Mouse (Mus musculus) lung, postnatal 14 days (tissue): ENCODE data around the gene Gm28048.

Source experiments
- DNase-seq: peaks from one replicate; pipeline ENCODE4 v3.0.0; 2021

Gene Gm28048

DNA sequence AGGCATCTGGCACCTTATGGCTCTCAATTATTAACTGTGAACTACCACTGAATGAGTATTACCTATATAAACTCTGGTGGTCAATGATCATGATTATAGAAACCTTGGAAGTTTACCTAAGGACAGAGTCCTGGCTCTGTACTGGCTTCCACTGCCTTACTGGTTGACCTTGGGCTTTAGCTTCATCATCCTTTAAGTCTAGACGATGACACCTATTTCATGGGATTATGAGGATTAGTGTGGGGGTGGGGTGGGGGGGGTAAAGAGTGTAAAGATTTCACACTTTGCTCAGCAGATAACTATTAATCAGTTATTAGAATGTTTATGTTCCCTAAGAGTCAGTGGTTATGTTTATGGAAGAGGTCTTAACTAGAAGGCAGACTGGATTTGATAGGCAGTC, 7.9 kb upstream of the Gm28048 start:
- DNase-seq: no peak

DNA sequence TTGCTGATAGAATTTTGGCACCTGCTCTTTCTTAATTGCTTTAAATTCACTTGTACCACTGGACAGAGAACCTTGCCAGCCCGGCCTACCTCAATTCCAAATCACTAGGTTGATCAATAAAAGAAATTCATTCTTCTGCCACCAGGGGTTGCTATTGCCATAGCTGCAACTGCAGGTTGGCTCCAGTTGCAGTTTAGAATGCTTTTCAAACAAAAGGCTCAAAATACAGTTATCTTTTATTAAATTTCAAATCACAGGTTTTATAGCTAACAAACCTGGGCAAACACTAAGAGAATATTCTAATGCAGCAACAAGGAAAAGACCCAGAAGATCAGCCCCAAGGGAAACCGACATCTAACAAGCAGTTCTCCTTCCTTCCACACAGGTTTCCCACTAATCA, 5.5 kb upstream of the Gm28048 start:
- DNase-seq: peak; percentile 65

DNA sequence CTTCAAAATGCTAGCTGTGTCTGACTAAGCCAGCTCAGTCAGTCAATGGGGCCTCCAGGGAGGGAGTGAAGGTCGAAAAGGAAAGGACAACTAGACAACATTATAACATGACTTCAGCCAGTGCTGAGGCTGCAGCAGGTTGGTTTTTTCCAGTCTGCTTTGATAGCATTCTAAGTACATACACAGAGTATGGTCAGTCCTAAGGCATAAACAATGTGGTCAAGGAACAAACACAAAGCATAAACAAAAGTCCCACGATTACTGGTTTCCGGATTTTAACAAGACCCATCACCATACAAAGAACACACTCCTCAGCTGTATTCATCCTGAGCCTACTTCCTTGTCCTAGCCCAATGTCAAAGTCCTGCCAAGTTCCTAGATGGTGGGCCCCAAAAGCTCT, 3.6 kb upstream of the Gm28048 start:
- DNase-seq: no peak

DNA sequence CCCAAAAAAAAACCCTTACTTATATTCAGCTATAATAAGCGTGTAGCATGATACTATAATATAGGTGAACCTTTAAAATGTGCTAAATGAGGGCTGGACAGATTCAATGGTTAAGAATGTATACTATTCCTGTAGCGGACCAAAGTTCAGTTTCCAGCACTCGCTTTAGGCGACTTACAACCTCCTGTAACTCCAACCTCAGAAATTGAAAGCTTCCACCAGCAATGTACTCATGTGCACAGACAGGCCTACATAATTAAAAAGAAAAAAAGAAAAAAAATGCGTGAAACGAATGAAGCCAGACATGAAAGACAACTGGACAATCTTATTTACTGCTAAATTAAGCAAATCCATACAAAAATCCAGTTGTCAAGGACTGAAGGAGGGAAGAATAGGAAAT, 956 bp upstream of the Gm28048 start:
- no peak for DNase-seq

DNA sequence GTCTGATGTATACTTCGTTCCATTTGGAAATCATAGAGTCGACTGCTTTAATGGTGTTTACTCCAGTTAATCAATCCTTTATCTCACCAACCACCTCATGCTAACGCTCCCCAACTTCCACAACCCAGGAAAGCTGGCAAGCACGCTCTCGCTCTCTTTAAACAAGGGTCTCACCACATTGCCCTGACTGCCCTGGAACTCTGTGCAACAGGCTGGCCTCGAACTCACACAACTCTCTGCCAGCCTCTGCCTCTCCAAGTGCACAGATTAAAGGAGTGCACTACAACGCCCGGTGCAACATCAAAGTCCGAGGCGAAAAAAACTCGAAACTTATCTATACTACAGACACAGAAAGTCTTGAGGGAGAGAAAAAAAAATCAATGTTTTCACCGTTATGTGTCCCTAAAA, 343 bp downstream of the Gm28048 start:
- DNase-seq: peak; percentile 12

DNA sequence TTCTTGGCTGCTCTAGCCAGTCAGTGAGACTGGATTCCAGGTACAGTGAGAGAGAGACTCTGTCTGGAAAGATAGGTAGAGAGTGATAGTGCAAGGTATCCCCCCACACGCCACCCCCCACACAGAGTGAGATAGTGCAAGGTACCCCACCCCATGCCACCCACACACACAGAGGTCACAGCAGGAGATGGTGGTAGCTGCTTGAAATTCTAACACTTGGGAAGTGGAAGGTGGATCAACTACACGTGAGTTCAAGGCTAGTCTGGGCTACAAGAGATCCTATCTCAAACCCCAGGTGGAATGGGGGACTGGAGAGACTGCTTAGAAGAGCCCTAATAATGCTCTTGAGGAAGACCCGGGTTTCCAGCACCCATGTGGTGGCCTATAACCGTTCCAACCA, 849 bp downstream of the Gm28048 start:
- no peak for DNase-seq

DNA sequence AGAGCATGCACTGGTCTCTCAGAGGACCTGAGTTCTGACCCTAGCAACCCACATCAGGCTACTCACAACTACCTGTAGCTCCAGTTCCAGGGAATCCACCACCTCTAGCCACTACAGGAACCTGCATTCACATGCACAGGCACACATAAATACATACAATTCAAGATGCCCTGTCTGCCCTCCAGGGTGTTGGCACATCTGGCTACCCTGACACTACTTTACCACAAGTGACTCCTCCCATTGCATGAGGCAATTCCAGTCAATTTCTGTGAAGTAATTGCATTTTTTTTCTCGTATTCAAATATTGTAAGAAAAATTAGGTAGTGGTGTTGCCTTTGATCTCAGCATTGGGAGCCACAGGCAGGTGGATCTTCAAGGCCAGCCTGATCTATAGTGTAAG, 2.7 kb downstream of the Gm28048 start:
- no peak for DNase-seq

DNA sequence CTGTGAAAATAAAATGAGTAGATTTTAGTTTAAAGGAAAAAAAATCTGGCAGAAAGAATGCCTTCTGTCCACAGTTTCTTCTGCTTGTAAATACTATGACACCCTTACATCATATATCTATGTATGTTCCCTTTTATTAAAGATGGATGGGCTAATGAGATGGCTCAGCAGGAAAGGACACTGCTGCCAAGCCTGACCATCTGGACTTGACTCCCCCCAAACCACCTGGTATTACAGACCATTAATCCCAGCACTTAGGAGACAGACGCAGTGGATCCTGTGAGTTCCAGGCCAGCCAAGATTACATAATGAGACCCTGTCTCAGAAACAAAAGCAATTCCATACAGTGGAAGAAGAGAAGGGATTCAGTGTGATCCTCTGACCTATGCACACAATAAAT, 3.2 kb downstream of the Gm28048 start:
- no peak for DNase-seq

DNA sequence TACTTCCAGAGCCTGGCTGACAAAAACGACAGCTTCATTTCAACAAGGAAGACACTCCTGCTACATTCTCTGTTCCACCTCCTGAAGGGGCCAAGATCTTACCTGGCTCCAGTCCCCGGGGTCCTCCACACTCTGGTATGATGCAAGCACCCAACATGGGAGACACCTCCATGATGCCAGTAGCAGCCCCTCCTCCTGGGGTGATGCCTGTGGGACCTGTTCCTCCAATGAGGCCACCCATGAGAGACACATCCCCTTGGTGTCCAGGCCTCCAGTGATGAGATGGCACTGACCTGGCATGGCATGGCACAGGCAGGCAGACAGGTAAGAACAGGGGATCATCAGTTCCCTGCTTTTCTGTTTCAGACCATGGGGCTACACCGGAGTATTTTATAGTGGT, 3.7 kb downstream of the Gm28048 start:
- DNase-seq: no peak

DNA sequence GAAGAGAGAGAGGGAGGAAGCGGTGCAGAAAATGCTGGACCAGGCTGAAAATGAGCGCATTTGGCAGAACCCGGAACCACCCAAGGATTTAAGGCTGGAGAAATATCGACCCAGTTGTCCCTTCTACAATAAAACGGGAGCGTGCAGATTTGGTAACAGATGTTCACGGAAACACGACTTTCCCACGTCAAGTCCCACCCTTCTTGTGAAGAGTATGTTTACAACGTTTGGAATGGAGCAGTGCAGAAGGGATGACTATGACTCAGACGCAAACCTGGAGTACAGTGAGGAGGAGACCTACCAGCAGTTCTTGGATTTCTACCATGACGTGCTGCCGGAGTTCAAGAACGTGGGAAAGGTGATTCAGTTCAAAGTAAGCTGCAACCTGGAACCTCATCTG, 8.3 kb downstream of the Gm28048 start:
- DNase-seq: peak; percentile 7

DNA sequence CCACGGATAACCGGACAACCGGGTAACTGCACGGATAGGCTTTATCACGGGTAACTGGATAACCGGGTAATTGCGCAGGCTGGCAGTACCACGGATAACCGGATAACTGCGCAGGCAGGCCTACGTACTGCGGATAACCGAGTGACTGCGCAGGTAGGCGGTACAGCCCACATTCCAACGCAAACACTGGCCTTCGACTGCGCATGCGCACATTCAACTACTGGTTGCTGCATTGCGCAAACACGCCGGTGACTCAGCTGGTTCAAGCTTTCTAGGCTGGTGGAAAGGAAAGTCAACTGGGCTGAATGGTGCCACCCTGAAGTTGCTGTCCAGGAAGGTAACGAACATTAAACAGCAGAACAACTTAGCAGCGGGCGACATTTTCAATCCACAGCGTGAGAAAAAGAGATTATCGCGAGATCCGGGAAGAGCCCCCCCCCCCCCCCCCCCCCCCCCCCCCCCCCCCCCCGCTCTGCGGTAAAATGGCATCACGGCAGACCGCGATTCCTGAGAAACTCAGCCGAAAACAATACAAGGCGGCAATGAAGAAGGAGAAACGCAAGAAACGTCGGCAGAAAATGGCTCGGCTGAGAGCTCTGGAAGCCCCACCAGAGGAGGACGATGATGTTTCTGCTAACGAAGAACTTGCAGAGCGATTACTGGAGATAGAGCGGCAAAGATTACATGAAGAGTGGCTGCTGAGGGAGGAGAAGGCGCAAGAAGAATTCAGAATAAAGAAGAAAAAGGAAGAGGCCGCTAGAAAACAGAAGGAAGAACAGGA, 9.0 kb downstream of the Gm28048 start:
- peak; percentile 87 for DNase-seq

DNA sequence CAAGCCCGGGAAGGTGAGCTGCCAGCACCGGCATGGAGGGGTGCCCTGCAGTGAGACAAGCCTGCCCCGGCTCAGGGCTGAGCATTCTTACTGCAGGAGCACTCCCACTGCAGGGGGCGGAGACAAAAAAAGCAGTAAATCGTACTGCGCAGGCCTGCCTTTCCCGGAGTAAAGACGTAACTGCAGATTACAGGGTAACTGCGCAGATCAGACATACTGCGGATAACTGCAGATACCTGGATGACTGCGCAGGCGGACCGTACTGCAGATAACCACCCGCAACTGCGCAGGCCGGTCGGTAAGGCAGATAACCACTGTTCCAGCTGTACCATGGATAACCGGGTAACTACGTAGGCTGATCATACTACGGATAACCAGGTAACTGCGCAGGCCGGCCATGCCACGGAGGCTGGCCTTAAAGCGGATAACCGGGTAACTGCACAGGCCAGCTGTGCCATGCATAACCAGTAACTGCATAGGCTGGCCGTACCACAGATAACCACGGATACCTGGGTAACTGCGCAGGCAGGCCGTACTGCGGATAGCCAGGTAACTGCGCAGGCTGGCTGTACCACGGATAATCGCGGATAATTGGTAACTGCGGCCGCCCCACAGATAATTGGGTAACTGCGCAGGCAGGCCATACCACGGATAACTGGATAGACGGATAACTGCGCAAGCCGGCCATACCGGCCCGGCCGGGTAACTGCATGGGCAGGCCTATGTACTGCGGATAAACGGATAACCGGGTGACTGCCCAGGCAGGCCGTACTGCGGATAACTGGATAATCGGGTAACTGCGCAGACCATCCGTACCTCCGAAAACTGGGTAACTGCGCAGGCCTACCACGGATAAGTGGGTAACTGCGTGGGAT, 9.8 kb downstream of the Gm28048 start, which contains the start of gene Zrsr1:
Zrsr1 (plus strand) TSS at position 171 of the 875 bp plus-strand sequence.
- peak; percentile 62 for DNase-seq

DNA sequence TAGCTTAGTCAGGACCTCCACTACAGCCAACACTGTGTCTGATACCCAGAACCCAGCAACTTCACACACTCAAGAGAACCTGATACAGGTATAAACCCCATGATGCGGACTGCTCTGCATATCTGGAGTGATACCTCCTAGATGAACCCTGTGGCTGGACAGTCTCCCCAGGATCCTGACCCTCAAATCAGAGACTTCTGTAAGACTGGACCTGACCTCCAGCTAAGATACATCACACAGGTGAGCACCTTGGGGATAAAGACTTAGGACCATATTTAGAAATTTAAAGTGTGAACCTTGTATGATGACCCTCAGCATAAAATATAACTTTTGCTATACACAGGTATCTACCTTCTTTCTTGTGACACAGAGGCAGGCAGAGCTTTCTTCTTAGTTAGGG, 11.3 kb downstream of the Gm28048 start:
- no peak for DNase-seq

DNA sequence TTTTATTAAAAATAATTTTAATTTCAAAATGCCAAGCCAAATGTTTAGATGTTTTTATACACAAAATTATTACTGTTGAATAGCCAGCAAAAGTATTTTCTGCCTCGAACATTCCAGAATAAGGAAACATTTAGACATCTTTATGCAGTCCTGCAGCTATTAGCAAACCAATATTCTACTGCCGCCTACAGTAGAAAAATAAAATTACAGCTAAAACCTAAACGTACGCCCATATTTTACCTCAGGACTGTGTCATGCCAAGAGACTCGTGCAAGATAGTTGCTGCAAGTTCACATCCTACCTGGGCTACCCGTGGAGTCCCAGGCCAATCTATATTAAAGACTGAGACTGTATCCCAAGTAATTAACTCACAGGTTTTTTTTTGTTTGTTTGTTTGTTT, 12.4 kb downstream of the Gm28048 start:
- DNase-seq: no peak

DNA sequence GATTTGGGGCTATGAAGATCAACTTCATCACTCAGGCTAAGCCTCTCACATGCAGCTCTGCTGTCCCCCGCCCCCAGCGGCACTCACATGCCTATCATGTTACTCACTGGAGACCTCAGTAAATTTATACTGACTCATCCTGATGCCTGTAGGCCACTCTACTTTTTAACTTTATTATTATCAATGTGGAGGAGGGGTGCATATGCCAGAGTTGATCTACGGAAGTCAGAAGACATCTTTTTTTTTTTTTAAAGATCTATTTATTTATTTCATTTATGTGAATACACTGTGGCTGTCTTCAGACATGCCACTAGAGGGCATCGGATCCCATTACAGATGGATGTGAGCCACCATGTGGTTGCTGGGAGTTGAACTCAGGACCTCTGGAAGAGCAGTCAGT, 16.4 kb downstream of the Gm28048 start:
- DNase-seq: peak; percentile 17

DNA sequence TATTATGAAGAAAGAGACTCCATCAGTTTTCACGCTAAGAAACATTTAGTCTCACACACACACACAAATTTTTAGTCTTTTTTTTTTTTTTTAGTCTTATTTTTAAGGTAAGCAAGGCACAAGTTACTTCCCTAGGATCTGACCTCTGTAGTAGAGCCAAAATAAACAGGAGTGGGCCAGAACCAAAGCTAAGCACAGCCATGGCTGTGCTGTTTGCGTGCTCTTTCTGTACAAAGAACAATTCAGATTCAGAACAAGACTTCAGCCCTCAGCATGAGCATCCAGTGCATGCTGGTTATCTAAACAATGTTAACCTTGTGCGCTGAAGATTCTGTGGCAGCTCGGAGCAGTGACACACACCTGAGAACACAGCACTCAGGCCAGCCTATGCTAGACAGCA, 17.5 kb downstream of the Gm28048 start:
- DNase-seq: no peak

DNA sequence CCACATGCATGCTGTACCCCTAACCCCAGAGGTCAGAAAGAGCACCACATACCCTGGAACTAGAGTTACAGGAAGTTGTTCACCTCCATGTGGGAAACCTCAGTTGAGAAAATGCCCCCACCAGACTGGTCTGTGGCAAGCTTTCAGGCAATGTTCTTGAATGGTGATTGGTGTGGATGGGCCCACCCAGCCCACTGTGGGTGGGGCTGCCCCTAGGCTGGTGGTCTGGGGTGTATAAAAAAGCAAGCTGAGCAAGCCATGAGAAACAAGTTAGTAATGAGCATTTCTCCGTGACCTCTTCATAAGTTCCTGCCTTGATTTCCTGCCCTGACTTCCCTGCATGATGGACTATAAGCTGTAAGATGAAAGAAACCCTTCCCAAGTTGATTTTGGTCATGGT, 19.8 kb downstream of the Gm28048 start:
- no peak for DNase-seq

DNA sequence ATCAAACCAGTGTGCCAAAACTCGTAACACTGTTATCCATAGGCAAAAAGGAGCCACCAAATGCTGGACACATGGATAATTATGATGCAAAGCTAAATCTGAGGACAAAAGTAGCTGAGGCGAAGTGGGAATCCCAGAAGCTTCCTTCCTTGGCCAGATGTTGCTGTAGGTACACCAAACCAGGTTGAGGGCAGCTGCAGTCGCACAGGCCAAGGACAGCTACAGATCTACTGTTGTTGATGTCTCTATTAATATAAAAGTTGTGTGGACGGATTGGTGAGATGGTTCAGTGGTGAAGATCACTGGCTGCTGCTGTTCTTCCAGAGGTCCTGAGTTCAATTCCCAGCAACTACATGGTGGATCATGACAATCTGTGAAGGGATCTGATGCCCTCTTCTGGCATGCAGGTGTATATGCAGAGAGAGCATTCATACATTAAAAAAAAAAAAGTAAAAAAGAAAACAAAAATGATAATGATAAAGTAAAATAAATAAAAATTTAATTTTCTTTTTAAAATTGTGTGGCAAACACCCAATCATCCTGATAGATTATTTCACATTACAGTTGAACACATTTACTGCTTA, 24.0 kb downstream of the Gm28048 start:
- no peak for DNase-seq

DNA sequence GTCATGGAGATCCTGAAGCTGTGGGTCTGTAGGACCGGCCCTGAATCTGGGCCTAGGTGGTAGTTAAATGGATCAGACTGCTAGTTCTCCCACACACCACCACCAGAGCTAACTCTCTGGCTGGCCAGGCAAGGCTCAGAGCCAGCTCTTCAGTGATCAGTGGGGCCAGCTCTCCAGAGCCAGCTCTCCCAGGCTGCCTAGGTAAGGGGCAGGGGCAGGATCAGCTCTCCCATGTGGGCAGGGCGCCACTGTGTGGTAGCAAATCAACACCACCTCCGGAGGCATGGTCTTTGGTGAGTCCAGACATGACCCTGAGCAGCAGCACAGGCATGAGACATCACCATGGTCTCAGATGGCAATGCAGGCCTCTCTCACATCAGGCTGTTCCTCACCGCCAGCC, 25.1 kb downstream of the Gm28048 start:
- peak; percentile 72 for DNase-seq

DNA sequence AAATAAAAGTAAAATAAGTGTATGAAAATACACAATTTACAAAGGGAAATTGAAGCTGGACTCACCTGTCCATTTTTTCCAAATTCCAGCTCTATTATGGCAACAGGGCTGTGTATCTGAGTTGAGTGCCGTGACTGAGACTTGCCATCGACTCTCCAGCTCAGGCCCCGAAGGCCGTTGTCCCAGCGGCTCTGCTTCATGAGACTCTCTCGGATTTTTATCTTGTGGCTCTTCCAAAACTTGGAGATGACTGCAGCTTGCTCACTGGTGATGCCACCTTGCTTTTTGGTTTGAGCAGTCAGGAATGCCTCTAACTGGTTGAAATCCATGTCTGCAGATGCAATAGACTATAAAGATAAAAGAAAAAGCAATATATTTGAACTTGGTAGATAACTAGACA, 25.5 kb downstream of the Gm28048 start:
- DNase-seq: no peak

DNA sequence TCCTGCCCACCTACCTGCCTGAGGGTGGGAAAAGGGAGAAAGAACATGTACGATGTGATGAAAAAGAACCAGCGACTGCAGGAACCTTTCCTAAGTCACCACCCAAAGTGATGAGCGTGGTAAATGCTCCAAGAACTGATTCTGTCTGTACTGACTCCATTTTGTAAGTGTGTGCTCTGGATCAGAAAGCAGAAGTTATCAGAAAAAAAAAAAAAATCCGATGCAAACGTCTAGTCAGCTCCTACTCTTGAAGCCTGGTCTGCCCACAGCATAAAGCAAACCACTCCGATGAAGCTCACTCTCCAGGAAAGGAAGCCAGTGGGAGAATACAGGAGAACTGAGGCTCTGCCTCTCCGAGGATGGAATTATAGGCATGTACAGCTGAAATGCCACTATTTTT, 29.2 kb downstream of the Gm28048 start:
- DNase-seq: no peak

DNA sequence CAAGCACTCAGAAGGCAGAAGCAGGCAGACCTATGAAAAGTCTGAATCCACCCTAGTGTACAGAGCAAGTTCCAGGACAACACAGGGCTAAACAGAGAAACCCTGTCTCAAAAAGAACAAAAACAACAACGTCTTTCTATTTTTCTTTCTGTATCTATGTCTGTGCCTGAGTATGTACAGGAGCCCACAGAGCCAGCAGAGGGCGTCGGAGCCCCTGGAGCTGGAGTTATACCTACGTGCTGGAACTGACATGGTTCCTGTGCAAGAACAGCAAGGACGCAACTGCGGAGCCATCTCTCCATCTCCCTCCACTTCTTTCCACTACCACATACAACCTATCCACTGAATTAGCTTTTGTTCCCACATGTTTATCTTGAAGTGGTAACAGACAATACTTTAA, 31.8 kb downstream of the Gm28048 start:
- DNase-seq: no peak

DNA sequence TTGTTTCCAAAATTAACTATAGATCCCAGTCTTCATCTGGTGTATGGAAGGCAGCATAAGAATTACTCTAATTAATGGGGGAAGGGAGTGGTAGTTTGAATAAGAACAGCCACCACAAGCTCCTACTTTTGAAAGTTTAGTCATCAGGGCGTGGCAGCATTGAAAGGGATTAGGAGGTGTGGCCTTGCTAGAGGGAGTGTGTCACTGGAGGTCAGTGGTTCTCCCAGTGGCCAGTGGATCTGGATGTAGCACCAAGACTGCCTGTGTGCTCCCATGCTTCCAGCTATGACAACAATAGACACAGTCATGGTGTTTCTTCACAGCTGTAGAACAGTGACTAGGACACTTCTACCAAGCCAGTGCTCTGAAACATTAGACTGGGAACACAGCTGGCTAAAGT, 32.8 kb downstream of the Gm28048 start:
- no peak for DNase-seq

DNA sequence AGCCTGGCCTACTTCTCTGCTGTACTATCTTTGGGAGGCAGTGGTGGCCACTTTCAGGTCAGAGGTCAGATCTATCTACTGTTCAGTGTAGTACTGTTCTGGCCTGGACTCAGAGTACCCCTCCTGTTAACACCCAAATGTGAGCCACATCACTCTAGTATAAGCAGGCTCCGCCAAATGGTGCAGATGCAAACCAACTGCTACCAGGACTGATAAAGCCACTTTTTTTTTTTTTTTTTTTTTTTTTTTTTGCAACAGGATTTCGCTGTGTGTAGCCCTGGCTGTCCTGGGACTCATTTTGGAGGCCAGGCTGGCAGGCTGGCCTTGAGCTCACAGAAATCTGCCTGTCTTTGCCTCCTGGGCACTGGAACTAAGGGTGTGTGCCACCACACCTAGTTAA, 42.9 kb downstream of the Gm28048 start:
- DNase-seq: no peak
